Mouse (Mus musculus): ENCODE results near the gene Capn13.

- TF ChIP-seq REST (IDR thresholded peaks at IDR 0.05; ENCODE audit: insufficient read depth, insufficient read length): no peak
- TF ChIP-seq MYOD1 (IDR thresholded peaks at IDR 0.05; ENCODE audit: control insufficient read depth in 1 of 3, insufficient read length in 2 of 3, low read depth in 2 of 3): no peak
Observed at GRCm38 (mm10) chr17:73381681-73382080, 19.0 kb downstream of the Capn13 start.

All from myocyte (in vitro differentiated cells).